Mouse (Mus musculus): Measurements from ENCODE around the gene Rccd1.
A peak's percentile ranks its signal among the peaks of the same experiment; 100 is the strongest.

The Rccd1 gene

GRCm38 (mm10) chr7:80297041-80297440, 27.2 kb downstream of the Rccd1 start:
- no peak for DNase-seq

GRCm38 (mm10) chr7:80296462-80296861, 27.8 kb downstream of the Rccd1 start:
- no peak for DNase-seq

- DNase-seq = no peak
Measured at GRCm38 (mm10) chr7:80294764-80295648, 29.2 kb downstream of the Rccd1 start.

- DNase-seq = peak; percentile 99 to 100
Measured at GRCm38 (mm10) chr7:80294062-80294763, 30.0 kb downstream of the Rccd1 start, which contains the start of gene Prc1. Gene Prc1 (plus strand): TSS chr7:80294450.

GRCm38 (mm10) chr7:80287736-80288135, 36.5 kb downstream of the Rccd1 start:
- no peak for DNase-seq

- DNase-seq = no peak
Measured at GRCm38 (mm10) chr7:80285725-80286124, 38.5 kb downstream of the Rccd1 start.

GRCm38 (mm10) chr7:80284391-80284790, 39.9 kb downstream of the Rccd1 start:
- DNase-seq = no peak

- DNase-seq = no peak
Measured at GRCm38 (mm10) chr7:80283226-80283918, 40.9 kb downstream of the Rccd1 start.

- no peak for DNase-seq
Measured at GRCm38 (mm10) chr7:80281646-80282045, 42.6 kb downstream of the Rccd1 start.

GRCm38 (mm10) chr7:80280998-80281397, 43.3 kb downstream of the Rccd1 start:
- no peak for DNase-seq

GRCm38 (mm10) chr7:80280032-80280431, 44.2 kb downstream of the Rccd1 start:
- DNase-seq = no peak

GRCm38 (mm10) chr7:80276374-80276773, 47.9 kb downstream of the Rccd1 start:
- DNase-seq = no peak

- DNase-seq = no peak
Measured at GRCm38 (mm10) chr7:80273456-80273855, 50.8 kb downstream of the Rccd1 start.

GRCm38 (mm10) chr7:80269751-80270255, 54.5 kb downstream of the Rccd1 start:
- DNase-seq = peak in 1 of 2 experiments; percentile 76

- peak; percentile 98 to 99 for DNase-seq
Measured at GRCm38 (mm10) chr7:80268897-80269750, 55.1 kb downstream of the Rccd1 start, which contains the start of gene Vps33b. Gene Vps33b (plus strand): TSS chr7:80269649.

- DNase-seq = no peak
Measured at GRCm38 (mm10) chr7:80267764-80268163, 56.5 kb downstream of the Rccd1 start.

GRCm38 (mm10) chr7:80264606-80265005, 59.6 kb downstream of the Rccd1 start:
- DNase-seq = no peak

GRCm38 (mm10) chr7:80261372-80261990, 62.8 kb downstream of the Rccd1 start:
- DNase-seq = peak in 1 of 2 experiments; percentile 19

- peak; percentile 85 to 90 for DNase-seq
Measured at GRCm38 (mm10) chr7:80260625-80261371, 63.5 kb downstream of the Rccd1 start, which contains the start of gene Ngrn. Gene Ngrn (plus strand): TSS chr7:80261215.

GRCm38 (mm10) chr7:80257706-80258105, 66.5 kb downstream of the Rccd1 start:
- DNase-seq = no peak

GRCm38 (mm10) chr7:80255981-80256380, 68.3 kb downstream of the Rccd1 start:
- DNase-seq = no peak
